Mouse (Mus musculus) megakaryocyte, embryonic 14.5 days (primary cell): Measurements from ENCODE around the gene Nyap1. TPM values are rescaled to one million over a fixed set of nuclear protein-coding genes. Genes with fewer than 3 reads are reported as not detected.

Experiments used
- H3K27me3 ChIP-seq: replicated peaks from 2 replicates; pipeline ENCODE3; 2012; ENCODE audit warnings: inconsistent platforms
- H3K36me3 ChIP-seq: replicated peaks from 2 replicates; pipeline ENCODE3; 2012; ENCODE audit warnings: low read length, inconsistent platforms, mixed read lengths
- H3K4me1 ChIP-seq: 2 replicates; pipeline ENCODE4 v1.6.1; 2012; ENCODE audit warnings: inconsistent platforms
- H3K4me3 ChIP-seq: replicated peaks from 2 replicates; pipeline ENCODE3; 2012; ENCODE audit warnings: moderate library complexity, mild to moderate bottlenecking, inconsistent platforms
- H3K9me3 ChIP-seq: 2 replicates; pipeline ENCODE4 v1.6.1; 2012; ENCODE audit warnings: inconsistent platforms
- FLI1 ChIP-seq: IDR thresholded peaks from 2 replicates; pipeline ENCODE4 v1.6.1; 2012; ENCODE audit warnings: low read length, inconsistent platforms, mixed read lengths
- GATA1 ChIP-seq: IDR thresholded peaks from 3 replicates; pipeline ENCODE4 v1.6.1; 2012; ENCODE audit warnings: mixed read lengths, low read length, inconsistent platforms, borderline replicate concordance
- polyA plus RNA-seq: library from polyadenylated mRNA; stranded (reverse); fragments of >175 nt; gene quantifications from 2 replicates; pipeline ENCODE4 v1.2.3, GENCODE M21; 2012; ENCODE audit warnings: low replicate concordance; ENCODE audit not compliant: insufficient read depth

The Nyap1 gene
- polyA plus RNA-seq, 1 experiment = 5.9 TPM

DNA sequence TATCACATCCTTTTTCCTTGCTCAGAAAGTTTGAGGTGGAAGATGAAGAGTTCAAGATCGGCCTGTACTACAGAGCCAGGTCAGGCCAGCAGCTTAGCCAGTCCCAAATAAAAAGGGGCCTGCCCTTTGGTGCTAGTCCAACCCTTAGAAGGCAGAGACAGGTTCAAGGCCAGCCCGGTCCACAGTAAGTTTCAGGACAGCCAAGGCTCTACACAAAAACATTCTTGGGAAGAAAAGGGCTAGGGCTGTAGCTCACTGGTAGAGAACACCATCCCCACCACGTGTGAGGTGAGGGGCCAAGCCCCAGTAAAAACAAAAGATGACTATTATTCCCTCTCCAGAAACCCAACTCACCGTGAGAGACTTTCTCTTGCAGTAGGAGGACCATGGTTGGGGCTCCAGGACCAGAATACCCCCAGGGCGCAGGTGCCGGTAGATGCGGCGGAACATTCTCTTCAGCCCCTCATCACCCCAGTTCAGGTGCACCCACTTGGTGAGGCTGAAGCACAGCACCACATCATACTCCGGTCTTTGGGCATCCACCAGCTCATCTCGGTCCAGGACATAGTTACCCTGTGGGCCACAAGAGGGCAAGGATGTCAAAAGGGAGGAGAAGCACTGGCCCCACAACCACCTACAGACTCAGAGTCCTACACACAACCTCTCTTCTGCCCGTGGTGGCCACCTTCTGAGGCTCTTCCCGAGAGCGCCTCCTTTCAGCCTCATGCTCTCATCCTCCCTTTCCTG, 41.5 kb upstream of the Nyap1 start:
- Histone ChIP-seq H3K27me3 (no peaks in the 10 kb centered on the region), H3K9me3 (no peaks in the 10 kb centered on the region), H3K4me3 (peak overlapping the region; percentile 76), H3K36me3 (peaks cover 52% of the 10 kb centered on the region), H3K4me1 (peaks cover 67% of the 10 kb centered on the region)
- TF ChIP-seq FLI1 (no peak), GATA1 (no peak)

DNA sequence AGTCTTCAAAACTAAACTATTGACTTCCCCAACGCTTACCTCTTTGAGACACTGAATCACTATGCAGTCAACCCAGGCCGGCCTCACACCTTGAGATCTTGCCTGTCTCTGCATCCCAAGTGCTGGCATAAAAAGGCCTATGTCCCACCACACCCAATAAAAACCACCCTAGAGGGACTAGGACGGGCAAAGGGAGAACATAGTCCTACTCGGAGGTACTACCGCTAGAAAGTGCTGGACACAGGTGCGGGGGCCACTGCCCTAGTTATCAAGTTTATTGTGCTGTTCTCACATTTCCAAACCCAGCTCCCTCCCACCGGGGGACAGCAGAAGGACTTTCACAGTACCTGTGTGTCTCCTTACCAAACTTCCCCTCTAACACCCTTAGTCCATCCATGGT, 40.3 kb upstream of the Nyap1 start:
- Histone ChIP-seq H3K4me3 (no peak overlapping the region), H3K9me3 (no peaks in the 10 kb centered on the region), H3K27me3 (no peaks in the 10 kb centered on the region), H3K36me3 (peaks cover 52% of the 10 kb centered on the region), H3K4me1 (peaks cover 74% of the 10 kb centered on the region)
- TF ChIP-seq FLI1 = no peak
- no peak for TF ChIP-seq GATA1

DNA sequence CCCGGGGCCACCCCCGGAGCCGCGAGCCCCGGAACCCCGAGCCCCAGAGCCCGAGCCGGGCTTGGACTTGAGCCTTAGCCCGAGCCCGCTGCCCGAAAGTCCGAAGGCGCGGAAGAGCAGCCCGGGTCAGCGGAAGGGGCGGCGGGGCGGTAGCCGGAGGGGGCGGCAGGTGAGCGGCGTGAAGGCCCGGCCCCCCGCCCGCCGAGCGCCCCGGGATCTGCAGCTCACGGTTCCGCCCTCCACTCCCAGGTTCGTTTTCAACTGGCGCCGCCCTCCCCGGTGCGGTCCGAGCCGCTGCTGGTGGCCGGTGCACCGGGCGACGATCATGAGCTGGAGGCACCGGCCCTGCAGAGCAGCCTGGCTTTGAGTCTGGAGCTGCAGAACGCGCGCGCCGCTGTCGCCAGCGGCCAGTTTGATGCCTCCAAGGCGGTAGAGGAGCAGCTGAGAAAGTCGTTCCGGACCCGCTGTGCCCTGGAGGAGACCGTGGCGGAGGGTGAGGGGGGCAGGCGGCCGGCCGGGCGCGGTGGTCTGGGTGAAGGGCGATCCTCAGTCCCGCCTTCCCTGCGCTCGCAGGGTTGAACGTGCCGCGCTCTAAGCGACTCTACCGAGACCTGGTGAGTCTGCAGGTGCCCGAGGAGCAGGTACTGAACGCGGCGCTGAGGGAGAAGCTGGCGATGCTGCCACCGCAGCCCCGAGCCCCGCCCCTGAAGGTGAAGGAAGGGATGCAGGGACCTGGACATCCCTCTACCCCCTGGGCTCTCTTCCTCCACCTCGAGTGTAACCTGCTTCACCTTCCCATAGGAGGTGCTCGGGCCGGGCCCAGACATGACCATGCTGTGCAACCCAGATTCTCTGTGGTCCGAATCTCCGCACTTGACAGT, 37.9 kb upstream of the Nyap1 start:
- Histone ChIP-seq H3K4me3 (peak overlapping the region; percentile 93), H3K4me1 (peaks cover 73% of the 10 kb centered on the region), H3K9me3 (no peaks in the 10 kb centered on the region), H3K36me3 (peaks cover 46% of the 10 kb centered on the region), H3K27me3 (no peaks in the 10 kb centered on the region)
- TF ChIP-seq FLI1 = no peak
- no peak for TF ChIP-seq GATA1

DNA sequence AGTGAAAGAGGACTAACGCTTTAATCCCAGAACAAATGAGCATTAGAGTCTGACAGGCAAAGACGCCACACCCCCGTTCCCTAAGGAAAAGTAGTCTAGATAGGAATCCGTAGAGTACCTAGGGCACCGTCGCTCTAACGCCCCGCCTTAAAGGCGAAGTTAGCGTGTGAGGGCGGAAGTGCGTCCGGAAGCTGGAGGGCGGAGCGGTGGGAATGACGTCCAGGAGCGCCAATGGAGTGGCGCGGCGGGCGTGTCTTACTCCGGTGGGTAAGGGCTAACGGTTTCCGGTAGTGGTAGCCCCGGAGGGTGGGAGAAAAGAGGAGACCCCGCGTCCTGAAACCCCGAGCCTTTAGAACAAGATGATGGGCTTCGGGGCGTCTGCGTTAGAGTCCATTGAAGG, 37.2 kb upstream of the Nyap1 start, which contains the start of gene Ppp1r35:
Gene Ppp1r35 (plus strand): TSS at position 215 of the 400 bp plus-strand sequence.
- Histone ChIP-seq H3K9me3 (no peaks in the 10 kb centered on the region), H3K4me3 (peak within 1 kb of the TSS; percentile 93), H3K27me3 (no peaks in the 10 kb centered on the region), H3K36me3 (peaks cover 40% of the 10 kb centered on the region), H3K4me1 (peaks cover 66% of the 10 kb centered on the region)
- TF ChIP-seq GATA1 = no peak
- peak; percentile 61; the same call in 1 of the 2 replicates for TF ChIP-seq FLI1

DNA sequence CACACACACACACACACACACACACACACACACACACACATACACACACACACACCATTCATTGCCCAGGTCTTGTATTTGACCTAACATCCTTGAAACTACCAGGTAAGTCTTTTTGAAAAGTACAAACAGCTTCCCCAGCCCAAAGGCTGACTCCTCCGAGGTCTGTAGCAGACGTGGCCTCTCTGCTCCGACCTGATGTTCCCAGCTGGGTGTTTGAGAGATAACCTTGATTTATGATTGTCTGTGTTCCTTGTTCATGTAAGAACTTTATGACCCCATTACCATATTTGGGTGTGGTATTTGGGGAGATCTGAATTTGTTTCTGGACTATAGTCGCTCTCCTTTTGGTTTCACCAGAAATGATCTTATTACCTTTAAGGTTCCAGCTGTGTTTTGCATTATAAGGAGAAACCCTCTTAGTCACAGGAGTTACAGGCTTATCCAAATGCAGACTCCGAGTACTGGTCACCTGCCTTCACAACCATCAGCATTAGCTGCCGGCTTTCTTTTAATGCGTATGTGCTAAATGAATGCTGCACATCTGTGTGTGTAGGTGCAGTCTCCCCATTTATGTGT, 35.9 kb upstream of the Nyap1 start:
- H3K4me1 ChIP-seq = peaks cover 54% of the 10 kb centered on the region
- TF ChIP-seq GATA1 (no peak), FLI1 (no peak)
- no peaks in the 10 kb centered on the region for H3K27me3 ChIP-seq
- H3K9me3 ChIP-seq = no peaks in the 10 kb centered on the region
- peaks cover 27% of the 10 kb centered on the region for H3K36me3 ChIP-seq
- H3K4me3 ChIP-seq = peak overlapping the region; percentile 23

DNA sequence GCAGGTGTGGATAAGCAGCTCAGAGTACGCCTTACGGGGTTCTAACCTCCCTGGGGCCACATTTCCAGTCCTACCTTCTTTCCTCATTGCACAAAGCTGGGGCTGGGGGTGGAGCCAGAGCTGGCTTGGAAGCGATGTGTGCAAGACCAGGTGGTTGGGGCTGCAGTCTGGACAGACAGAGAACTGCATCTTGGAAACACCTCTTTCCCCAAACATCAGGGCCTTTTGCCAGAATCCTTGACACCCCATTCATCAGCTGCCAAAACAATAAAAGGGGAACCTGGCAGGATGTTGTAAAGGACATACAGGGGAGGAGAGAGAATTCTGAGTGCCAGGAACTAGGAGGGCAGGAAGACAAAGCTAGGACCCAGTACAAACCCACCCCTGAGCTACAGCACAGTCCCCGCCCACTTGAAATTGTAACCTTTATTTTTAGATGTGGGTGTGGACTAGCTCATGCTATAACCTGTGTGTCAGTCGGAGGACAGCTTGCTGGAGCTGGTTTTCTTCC, 35.1 kb upstream of the Nyap1 start:
- Histone ChIP-seq H3K36me3 (peaks cover 19% of the 10 kb centered on the region), H3K4me1 (peaks cover 45% of the 10 kb centered on the region), H3K9me3 (no peaks in the 10 kb centered on the region), H3K27me3 (no peaks in the 10 kb centered on the region), H3K4me3 (no peak overlapping the region)
- TF ChIP-seq GATA1 = no peak

DNA sequence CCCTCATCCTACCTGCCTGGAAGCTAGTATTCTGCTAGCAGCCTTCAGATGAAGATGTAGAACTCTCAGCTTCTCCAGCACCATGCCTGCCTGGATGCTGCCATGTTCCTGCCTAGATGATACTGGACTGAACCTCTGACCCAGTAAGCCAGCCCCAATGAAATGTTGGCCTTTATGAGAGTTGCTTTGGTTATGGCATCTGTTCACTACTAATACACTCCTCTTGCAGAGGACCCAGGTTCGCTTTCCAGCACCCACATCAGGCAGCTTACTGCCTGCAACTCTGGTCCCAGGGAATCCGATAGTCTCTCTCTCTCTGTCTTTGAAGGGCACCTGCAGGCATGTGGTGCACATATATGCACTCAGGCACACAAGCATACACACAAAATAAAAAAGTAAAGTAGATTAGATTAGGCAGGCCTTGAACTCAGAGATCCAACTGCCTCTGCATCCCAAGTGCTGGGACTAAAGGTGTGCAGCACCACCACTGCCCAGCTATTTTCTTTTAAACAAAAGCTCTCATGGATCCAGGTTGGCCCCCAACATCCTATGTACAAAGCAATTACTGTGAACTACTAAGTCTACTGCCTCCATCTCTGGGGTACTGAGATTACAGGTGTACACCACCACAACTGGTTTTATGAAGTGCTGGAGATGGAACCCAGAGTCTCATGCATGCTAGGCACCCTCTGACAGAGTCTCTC, 34.3 kb upstream of the Nyap1 start:
- H3K36me3 ChIP-seq = peaks cover 13% of the 10 kb centered on the region
- H3K27me3 ChIP-seq = no peaks in the 10 kb centered on the region
- H3K4me1 ChIP-seq = peaks cover 41% of the 10 kb centered on the region
- no peaks in the 10 kb centered on the region for H3K9me3 ChIP-seq
- TF ChIP-seq FLI1 (no peak), GATA1 (no peak)
- no peak overlapping the region for H3K4me3 ChIP-seq

DNA sequence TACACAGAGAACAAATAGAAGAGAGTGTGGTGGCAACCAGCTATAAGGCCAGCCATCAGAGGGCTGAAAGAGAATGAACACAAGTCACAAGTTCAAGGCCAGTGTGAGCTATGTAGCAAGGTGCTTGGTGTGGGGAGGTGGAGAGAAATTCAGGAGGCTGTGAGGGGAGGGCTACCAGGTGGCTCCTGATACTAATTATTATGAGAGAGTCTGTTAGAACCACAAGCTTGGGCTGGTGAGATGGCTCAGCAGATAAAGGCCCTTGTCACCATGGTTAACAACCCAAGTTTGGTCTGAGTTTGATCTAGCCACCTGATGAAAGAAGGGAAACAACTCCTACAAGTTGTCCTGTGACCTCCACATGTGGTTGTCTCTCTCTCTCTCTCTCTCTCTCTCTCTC, 31.3 kb upstream of the Nyap1 start:
- TF ChIP-seq FLI1 (no peak), GATA1 (no peak)

DNA sequence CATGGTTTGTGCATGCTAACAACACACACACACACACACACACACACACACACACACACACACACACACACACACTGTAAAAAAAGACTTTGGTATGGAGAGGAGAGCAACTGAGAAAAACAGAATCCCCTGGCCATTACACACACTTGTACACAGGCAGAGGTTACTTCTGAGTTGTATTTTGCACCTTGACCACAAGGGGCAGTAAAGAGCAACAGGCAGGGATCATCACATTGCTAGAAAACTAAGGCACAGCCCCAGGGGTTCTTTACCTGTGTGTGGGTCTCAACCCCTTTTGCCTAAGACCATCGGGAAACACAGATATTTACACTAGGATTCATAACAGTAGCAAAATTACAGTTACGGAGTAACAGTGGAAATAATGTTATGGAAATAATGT, 29.3 kb upstream of the Nyap1 start:
- no peaks in the 10 kb centered on the region for H3K27me3 ChIP-seq
- H3K36me3 ChIP-seq = peaks cover 23% of the 10 kb centered on the region

More for the DNA sequence above, 31.3 kb upstream of the Nyap1 start:
- H3K4me1 ChIP-seq = peaks cover 22% of the 10 kb centered on the region
- no peak overlapping the region for H3K4me3 ChIP-seq
- H3K36me3 ChIP-seq = peaks cover 11% of the 10 kb centered on the region
- H3K9me3 ChIP-seq = no peaks in the 10 kb centered on the region
- H3K27me3 ChIP-seq = no peaks in the 10 kb centered on the region

More for the DNA sequence above, 29.3 kb upstream of the Nyap1 start:
- Histone ChIP-seq H3K4me1 (peaks cover 11% of the 10 kb centered on the region), H3K9me3 (peaks cover 4% of the 10 kb centered on the region; the same call in 1 of the 2 replicates), H3K4me3 (no peak overlapping the region)
- TF ChIP-seq GATA1 (no peak), FLI1 (no peak)
